Mouse (Mus musculus): ENCODE data around the gene Tchp. TPM values are rescaled to one million over a fixed set of nuclear protein-coding genes. Genes with fewer than 3 reads are reported as not detected.

Tchp gene
- polyA plus RNA-seq, 1 experiment from 2014 or later = 9.0 TPM

DNA sequence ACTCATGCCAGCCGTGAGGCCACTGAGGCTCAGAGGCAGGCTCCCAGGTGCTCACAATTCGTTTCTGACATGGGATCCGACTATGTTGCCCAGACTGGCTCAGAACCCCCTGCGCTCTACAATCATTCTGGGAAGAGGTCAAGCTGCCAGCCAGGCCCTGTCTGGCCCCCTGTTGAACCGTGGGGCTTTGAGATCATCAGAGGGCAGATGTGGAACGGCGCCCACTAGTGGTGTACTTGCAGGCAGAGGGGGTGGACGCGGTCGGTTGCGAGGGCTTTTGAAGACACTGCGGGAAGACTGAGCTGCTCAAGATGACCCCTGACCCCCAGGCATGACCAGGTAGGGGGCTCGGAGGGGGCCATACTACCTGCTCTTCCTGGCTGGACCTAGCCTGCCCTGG is 34.4 kb upstream of the Tchp start:
- 87% methylated on average over 13 of the region's 13 CpGs for WGBS
- H3K27ac ChIP-seq (ENCODE audit: low read depth) = no peak overlapping the region
- no peaks in the 10 kb centered on the region for H3K9me3 ChIP-seq (ENCODE audit: control insufficient read depth, low read length)
- H3K4me2 ChIP-seq (ENCODE audit: low read length) = no peak overlapping the region
- no peak overlapping the region for H3K9ac ChIP-seq (ENCODE audit: low read length)
- no peak overlapping the region for H3K4me3 ChIP-seq (ENCODE audit: low read depth, low read length)
- no peaks in the 10 kb centered on the region for H3K27me3 ChIP-seq (replicated peaks; ENCODE audit: control insufficient read depth, insufficient read depth, low read length)
- ATAC-seq (replicated peaks; ENCODE audit: low FRiP score, low TSS enrichment, low read depth) = no peak
- no peak for DNase-seq (ENCODE audit: low spot score)
- no peaks in the 10 kb centered on the region for H3K4me1 ChIP-seq (replicated peaks; ENCODE audit: control insufficient read depth, insufficient read depth, low read length)
- H3K36me3 ChIP-seq (ENCODE audit: control insufficient read depth, insufficient read depth, low read length) = peaks cover 19% of the 10 kb centered on the region

DNA sequence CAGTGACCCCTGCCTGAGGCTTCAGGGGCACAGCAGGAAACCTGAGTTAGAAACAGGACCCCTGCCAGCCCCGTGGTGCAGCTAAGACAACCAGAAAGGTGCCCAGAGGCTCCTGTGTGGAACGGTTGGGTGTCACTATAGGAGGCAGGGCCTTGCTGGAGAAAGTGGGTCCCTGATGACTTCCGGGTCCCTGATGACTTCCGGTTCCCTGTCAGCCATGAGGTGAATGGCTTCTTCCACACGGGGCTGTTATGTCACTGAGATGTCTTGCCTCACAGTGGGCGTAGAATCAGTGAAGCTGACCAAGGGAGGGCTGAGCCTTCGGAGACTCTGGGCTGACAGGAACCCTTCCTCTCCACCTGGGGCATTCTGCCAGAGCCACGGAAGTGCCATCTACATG is 33.0 kb upstream of the Tchp start:
- H3K4me2 ChIP-seq (ENCODE audit: low read length) = no peak overlapping the region
- DNase-seq (ENCODE audit: low spot score) (no peak), ATAC-seq (replicated peaks; ENCODE audit: low FRiP score, low TSS enrichment, low read depth) (no peak)
- H3K36me3 ChIP-seq (ENCODE audit: control insufficient read depth, insufficient read depth, low read length) = peaks cover 17% of the 10 kb centered on the region
- no peaks in the 10 kb centered on the region for H3K4me1 ChIP-seq (replicated peaks; ENCODE audit: control insufficient read depth, insufficient read depth, low read length)
- no peaks in the 10 kb centered on the region for H3K27me3 ChIP-seq (replicated peaks; ENCODE audit: control insufficient read depth, insufficient read depth, low read length)
- H3K4me3 ChIP-seq (ENCODE audit: low read depth, low read length) = no peak overlapping the region
- 91% methylated on average over 8 of the region's 8 CpGs for WGBS
- no peak overlapping the region for H3K27ac ChIP-seq (ENCODE audit: low read depth)
- H3K9me3 ChIP-seq (ENCODE audit: control insufficient read depth, low read length) = no peaks in the 10 kb centered on the region
- H3K9ac ChIP-seq (ENCODE audit: low read length) = no peak overlapping the region

DNA sequence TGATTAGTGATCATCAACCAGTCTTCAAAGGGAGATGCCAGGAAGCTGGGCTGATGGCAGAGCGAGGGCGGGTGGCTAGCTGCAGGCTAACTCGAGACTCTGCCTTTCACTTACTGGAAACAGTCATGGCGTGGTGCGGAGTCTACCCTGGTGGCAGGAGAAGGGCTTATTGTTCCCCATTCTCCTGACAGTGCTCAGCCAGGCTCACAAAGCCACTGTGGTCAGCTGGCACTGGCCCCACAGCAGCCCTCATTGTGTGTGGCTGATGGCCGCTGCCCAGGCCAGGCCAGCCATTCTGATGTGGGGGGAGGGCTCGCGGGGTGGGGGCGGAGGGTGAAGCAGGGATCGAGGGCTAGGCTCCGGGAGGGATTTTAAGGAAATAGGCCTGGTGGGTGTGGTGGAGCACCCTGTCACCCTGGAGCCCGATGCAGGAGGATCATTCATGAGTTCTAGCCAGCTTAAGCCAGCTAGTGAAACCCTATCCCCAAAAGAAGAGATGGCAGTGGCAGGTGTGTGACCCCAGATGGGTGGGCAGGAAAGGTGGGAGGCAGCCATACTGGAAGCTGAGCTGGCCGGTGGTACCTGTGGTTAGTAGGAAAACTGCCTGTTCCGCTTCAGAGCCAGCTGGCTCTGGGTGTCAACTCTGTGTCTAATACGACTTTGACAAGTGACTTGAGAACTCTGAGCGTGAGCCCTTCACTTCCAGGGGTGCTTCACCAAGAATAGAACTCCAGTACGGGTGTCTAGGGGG is 27.5 kb upstream of the Tchp start:
- Histone ChIP-seq H3K9me3 (ENCODE audit: control insufficient read depth, low read length) (no peaks in the 10 kb centered on the region), H3K36me3 (ENCODE audit: control insufficient read depth, insufficient read depth, low read length) (peaks cover 7% of the 10 kb centered on the region), H3K4me1 (replicated peaks; ENCODE audit: control insufficient read depth, insufficient read depth, low read length) (peaks cover 12% of the 10 kb centered on the region), H3K27ac (ENCODE audit: low read depth) (no peak overlapping the region), H3K4me3 (ENCODE audit: low read depth, low read length) (no peak overlapping the region), H3K27me3 (replicated peaks; ENCODE audit: control insufficient read depth, insufficient read depth, low read length) (no peaks in the 10 kb centered on the region), H3K9ac (ENCODE audit: low read length) (no peak overlapping the region), H3K4me2 (ENCODE audit: low read length) (no peak overlapping the region)
- ATAC-seq (replicated peaks; ENCODE audit: low FRiP score, low TSS enrichment, low read depth) = no peak
- 70% methylated on average over 17 of the region's 17 CpGs for WGBS
- DNase-seq (ENCODE audit: low spot score) = no peak

DNA sequence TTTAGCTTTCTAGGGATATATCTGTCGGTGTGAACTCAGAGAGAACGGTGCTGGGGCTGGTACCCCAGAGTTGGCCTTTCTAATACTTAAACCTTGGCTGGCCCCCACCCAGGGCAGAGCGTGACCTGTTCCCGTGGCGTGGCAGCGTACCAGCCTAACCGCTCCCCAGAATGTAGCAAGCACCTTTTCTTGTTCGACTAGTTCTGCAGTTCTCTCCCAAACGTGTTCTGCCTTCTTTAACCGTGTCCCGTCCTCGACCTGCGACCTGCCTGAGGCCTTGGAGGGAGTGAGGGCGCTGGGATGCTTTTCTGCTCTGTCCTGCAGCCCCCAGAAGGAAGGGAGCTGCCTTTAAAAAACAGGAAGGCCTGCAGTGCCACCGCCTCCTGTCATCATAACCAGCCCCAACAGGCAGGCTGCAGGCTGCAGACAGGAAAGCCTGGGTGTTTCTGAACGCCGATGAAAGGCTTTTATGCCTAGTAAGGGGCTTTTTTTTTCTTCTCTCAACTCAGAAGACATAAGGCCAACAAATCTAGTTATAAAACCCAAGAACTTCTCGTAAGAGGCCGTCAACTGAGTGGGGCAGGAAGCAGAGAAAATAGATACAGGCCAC is 26.8 kb upstream of the Tchp start:
- 65% methylated on average over 19 of the region's 19 CpGs for WGBS
- no peak overlapping the region for H3K9ac ChIP-seq (ENCODE audit: low read length)

DNA sequence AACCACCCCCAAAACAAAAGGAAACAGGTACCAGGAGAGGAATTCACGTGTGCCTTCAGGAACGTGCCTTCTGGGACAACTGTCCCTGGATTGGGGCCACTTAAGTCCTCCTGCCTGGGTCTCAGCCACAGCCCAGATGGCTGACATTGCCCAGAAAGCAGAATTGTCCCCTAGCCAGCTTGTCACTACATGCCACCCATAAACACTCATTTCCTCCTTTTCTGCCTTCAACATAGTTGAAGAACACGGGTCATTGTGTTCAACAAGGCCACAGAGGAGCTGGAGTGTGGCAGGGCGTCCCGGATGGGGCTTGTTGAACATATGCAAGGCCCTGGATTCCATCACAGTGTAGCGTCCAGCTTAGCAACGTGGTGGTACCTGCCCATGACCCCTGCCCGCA is 25.8 kb upstream of the Tchp start:
- no peak overlapping the region for H3K9ac ChIP-seq (ENCODE audit: low read length)
- no peak for DNase-seq (ENCODE audit: low spot score)
- peaks cover 12% of the 10 kb centered on the region for H3K4me1 ChIP-seq (replicated peaks; ENCODE audit: control insufficient read depth, insufficient read depth, low read length)
- no peaks in the 10 kb centered on the region for H3K9me3 ChIP-seq (ENCODE audit: control insufficient read depth, low read length)
- no peak for ATAC-seq (replicated peaks; ENCODE audit: low FRiP score, low TSS enrichment, low read depth)
- H3K4me2 ChIP-seq (ENCODE audit: low read length) = no peak overlapping the region
- 75% methylated on average over 8 of the region's 8 CpGs for WGBS
- no peak overlapping the region for H3K4me3 ChIP-seq (ENCODE audit: low read depth, low read length)
- H3K36me3 ChIP-seq (ENCODE audit: control insufficient read depth, insufficient read depth, low read length) = peaks cover 4% of the 10 kb centered on the region
- no peak overlapping the region for H3K27ac ChIP-seq (ENCODE audit: low read depth)
- H3K27me3 ChIP-seq (replicated peaks; ENCODE audit: control insufficient read depth, insufficient read depth, low read length) = no peaks in the 10 kb centered on the region

More for the DNA sequence above, 26.8 kb upstream of the Tchp start:
- no peaks in the 10 kb centered on the region for H3K27me3 ChIP-seq (replicated peaks; ENCODE audit: control insufficient read depth, insufficient read depth, low read length)
- H3K4me2 ChIP-seq (ENCODE audit: low read length) = no peak overlapping the region
- H3K27ac ChIP-seq (ENCODE audit: low read depth) = no peak overlapping the region
- H3K4me3 ChIP-seq (ENCODE audit: low read depth, low read length) = no peak overlapping the region
- peaks cover 12% of the 10 kb centered on the region for H3K4me1 ChIP-seq (replicated peaks; ENCODE audit: control insufficient read depth, insufficient read depth, low read length)
- no peak for ATAC-seq (replicated peaks; ENCODE audit: low FRiP score, low TSS enrichment, low read depth)
- no peak for DNase-seq (ENCODE audit: low spot score)
- H3K36me3 ChIP-seq (ENCODE audit: control insufficient read depth, insufficient read depth, low read length) = peaks cover 7% of the 10 kb centered on the region
- no peaks in the 10 kb centered on the region for H3K9me3 ChIP-seq (ENCODE audit: control insufficient read depth, low read length)

DNA sequence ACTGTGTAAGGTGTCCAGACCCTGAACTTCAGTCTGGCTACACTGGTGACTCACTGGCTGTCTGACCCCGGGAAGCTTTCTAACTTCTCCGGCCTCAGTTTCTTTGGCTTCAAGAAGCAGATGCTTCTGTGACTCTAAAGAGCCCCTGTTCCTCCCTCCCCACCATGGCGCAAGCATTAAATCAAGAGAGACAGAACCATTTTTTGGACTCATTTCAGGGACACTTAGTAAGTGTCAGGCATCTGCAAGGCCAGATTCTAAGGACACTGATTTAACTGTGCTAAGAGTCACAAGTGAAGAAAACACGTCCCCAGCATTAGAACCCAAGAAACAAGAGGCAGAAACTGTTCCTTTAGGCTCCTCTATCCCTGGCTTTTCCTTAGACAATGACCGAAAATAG is 21.6 kb upstream of the Tchp start:
- Histone ChIP-seq H3K9ac (ENCODE audit: low read length) (no peak overlapping the region), H3K4me3 (ENCODE audit: low read depth, low read length) (no peak overlapping the region), H3K27me3 (replicated peaks; ENCODE audit: control insufficient read depth, insufficient read depth, low read length) (no peaks in the 10 kb centered on the region), H3K36me3 (ENCODE audit: control insufficient read depth, insufficient read depth, low read length) (no peaks in the 10 kb centered on the region), H3K4me2 (ENCODE audit: low read length) (no peak overlapping the region), H3K4me1 (replicated peaks; ENCODE audit: control insufficient read depth, insufficient read depth, low read length) (peaks cover 12% of the 10 kb centered on the region), H3K27ac (ENCODE audit: low read depth) (no peak overlapping the region), H3K9me3 (ENCODE audit: control insufficient read depth, low read length) (no peaks in the 10 kb centered on the region)
- ATAC-seq (replicated peaks; ENCODE audit: low FRiP score, low TSS enrichment, low read depth) = no peak
- DNase-seq (ENCODE audit: low spot score) = no peak
- 91% methylated on average over 5 of the region's 5 CpGs for WGBS

DNA sequence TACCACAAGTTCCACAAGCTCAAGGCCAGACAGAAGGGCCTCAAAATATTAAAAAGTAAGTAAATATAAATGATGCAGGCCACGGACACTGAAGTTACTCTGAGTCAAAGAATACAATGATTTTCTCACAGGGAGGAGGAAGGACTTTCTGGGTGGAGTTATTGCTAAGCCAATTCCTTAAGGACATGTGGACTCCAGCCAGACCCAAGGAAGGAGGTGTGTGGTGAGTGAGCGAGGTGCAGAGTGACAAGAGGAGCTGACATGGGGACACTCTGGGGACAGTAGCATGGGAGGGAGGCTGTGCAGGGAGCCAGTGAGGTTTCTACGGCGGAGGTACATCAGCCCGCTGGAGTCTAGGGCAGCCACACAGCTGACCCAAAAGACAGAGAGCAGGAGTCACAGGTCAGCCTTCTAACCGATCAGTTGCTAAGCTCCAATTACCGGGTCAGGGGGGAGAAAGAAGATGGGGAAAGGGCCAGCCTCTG is 20.8 kb upstream of the Tchp start:
- H3K4me1 ChIP-seq (replicated peaks; ENCODE audit: control insufficient read depth, insufficient read depth, low read length) = peaks cover 8% of the 10 kb centered on the region; the same call in 1 of the 2 replicates
- H3K4me2 ChIP-seq (ENCODE audit: low read length) = no peak overlapping the region
- H3K27me3 ChIP-seq (replicated peaks; ENCODE audit: control insufficient read depth, insufficient read depth, low read length) = no peaks in the 10 kb centered on the region
- H3K9me3 ChIP-seq (ENCODE audit: control insufficient read depth, low read length) = no peaks in the 10 kb centered on the region
- DNase-seq (ENCODE audit: low spot score) (no peak), ATAC-seq (replicated peaks; ENCODE audit: low FRiP score, low TSS enrichment, low read depth) (no peak)
- H3K36me3 ChIP-seq (ENCODE audit: control insufficient read depth, insufficient read depth, low read length) = no peaks in the 10 kb centered on the region
- no peak overlapping the region for H3K27ac ChIP-seq (ENCODE audit: low read depth)
- WGBS = 69% methylated on average over 7 of the region's 7 CpGs
- no peak overlapping the region for H3K9ac ChIP-seq (ENCODE audit: low read length)
- no peak overlapping the region for H3K4me3 ChIP-seq (ENCODE audit: low read depth, low read length)

DNA sequence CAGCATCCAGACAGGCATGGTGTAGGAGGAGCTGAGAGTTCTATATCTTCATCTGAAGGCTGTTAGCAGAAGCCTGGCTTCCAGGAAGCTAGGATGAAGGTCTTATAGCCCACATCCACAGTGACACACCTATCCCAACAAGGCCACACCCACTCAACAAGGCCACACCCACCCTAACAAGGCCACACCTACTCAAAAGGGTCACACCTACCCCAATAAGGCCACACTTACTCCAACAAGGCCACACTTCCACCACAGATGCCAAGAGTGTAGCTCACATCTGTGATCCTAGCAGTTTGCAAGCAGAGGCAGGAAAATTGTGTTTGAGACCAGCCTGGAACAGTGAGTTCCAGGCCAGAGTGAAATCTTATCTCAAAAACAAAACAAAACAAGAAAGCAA is 19.7 kb upstream of the Tchp start:
- ATAC-seq (replicated peaks; ENCODE audit: low FRiP score, low TSS enrichment, low read depth) (no peak), DNase-seq (ENCODE audit: low spot score) (no peak)
- H3K27ac ChIP-seq (ENCODE audit: low read depth) = no peak overlapping the region
- no peak overlapping the region for H3K4me2 ChIP-seq (ENCODE audit: low read length)
- H3K4me3 ChIP-seq (ENCODE audit: low read depth, low read length) = no peak overlapping the region
- H3K36me3 ChIP-seq (ENCODE audit: control insufficient read depth, insufficient read depth, low read length) = no peaks in the 10 kb centered on the region
- H3K9me3 ChIP-seq (ENCODE audit: control insufficient read depth, low read length) = no peaks in the 10 kb centered on the region
- no peak overlapping the region for H3K9ac ChIP-seq (ENCODE audit: low read length)
- peaks cover 6% of the 10 kb centered on the region; the same call in 1 of the 2 replicates for H3K4me1 ChIP-seq (replicated peaks; ENCODE audit: control insufficient read depth, insufficient read depth, low read length)
- no peaks in the 10 kb centered on the region for H3K27me3 ChIP-seq (replicated peaks; ENCODE audit: control insufficient read depth, insufficient read depth, low read length)

DNA sequence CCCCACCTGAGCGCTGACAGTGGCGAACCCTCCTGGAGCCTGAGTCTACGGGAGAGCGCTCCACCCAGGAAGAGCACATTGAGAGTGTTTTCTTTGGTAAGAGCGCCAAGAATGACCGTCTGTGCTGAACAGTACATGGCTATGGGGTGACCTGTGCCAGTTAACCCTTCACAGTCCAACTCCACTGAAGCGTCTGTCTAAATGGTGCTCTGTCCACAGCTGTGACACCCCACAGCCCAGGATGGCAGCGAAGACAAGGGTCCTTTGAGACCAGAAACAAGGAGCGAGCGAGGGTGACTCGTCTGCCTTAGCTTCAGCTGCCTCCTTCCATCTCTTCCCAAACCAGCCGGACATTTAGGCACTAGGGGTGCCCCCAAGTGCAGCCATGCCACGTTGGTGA is 18.9 kb upstream of the Tchp start:
- 82% methylated on average over 13 of the region's 13 CpGs for WGBS
- no peaks in the 10 kb centered on the region for H3K36me3 ChIP-seq (ENCODE audit: control insufficient read depth, insufficient read depth, low read length)
- H3K27ac ChIP-seq (ENCODE audit: low read depth) = no peak overlapping the region
- H3K9me3 ChIP-seq (ENCODE audit: control insufficient read depth, low read length) = no peaks in the 10 kb centered on the region
- no peak overlapping the region for H3K9ac ChIP-seq (ENCODE audit: low read length)
- H3K4me1 ChIP-seq (replicated peaks; ENCODE audit: control insufficient read depth, insufficient read depth, low read length) = 0 out of 2 replicates have a peak, but pooled peaks cover 3% of the 10 kb centered on the region
- no peak for DNase-seq (ENCODE audit: low spot score)
- H3K27me3 ChIP-seq (replicated peaks; ENCODE audit: control insufficient read depth, insufficient read depth, low read length) = no peaks in the 10 kb centered on the region
- ATAC-seq (replicated peaks; ENCODE audit: low FRiP score, low TSS enrichment, low read depth) = no peak
- no peak overlapping the region for H3K4me2 ChIP-seq (ENCODE audit: low read length)
- H3K4me3 ChIP-seq (ENCODE audit: low read depth, low read length) = no peak overlapping the region
